Mouse (Mus musculus) embryo, embryonic 11.5 days (tissue): ENCODE results near the gene Cfap97.
"Not testable (repeated sequence)": the region's sequence is repeated elsewhere in the genome, so short reads cannot be mapped to it uniquely, and the experiment has no call there.

Experiments
- DNase-seq: peaks from one replicate; pipeline ENCODE4 v3.0.0-alpha.2; 2012; ENCODE audit warnings: low read depth, low spot score

Gene Cfap97

GRCm38 (mm10) chr8:46225501-46225900 is 73.9 kb downstream of the Cfap97 start:
- no peak for DNase-seq

- no peak for DNase-seq
Measured at GRCm38 (mm10) chr8:46226622-46227021, 75.1 kb downstream of the Cfap97 start.

GRCm38 (mm10) chr8:46231968-46232367 is 80.4 kb downstream of the Cfap97 start:
- DNase-seq = not testable (repeated sequence)

- DNase-seq = no peak
Measured at GRCm38 (mm10) chr8:46232798-46233197, 81.2 kb downstream of the Cfap97 start.

GRCm38 (mm10) chr8:46234736-46235135 is 83.2 kb downstream of the Cfap97 start:
- DNase-seq = no peak

- DNase-seq = no peak
Measured at GRCm38 (mm10) chr8:46236441-46237223, 85.1 kb downstream of the Cfap97 start.

- DNase-seq = peak; percentile 67
Measured at GRCm38 (mm10) chr8:46241568-46242374, 90.2 kb downstream of the Cfap97 start.

- DNase-seq = no peak
Measured at GRCm38 (mm10) chr8:46242946-46243345, 91.4 kb downstream of the Cfap97 start.
